Mouse (Mus musculus): Measurements from ENCODE around the gene Spag5. TPM values are rescaled to one million over a fixed set of nuclear protein-coding genes. Genes with fewer than 3 reads are reported as not detected.
"Not testable (repeated sequence)": the region's sequence is repeated elsewhere in the genome, so short reads cannot be mapped to it uniquely, and the experiment has no call there.

Spag5 gene
- polyA plus RNA-seq, 2 experiments = 27.6 to 39.7 TPM

DNA sequence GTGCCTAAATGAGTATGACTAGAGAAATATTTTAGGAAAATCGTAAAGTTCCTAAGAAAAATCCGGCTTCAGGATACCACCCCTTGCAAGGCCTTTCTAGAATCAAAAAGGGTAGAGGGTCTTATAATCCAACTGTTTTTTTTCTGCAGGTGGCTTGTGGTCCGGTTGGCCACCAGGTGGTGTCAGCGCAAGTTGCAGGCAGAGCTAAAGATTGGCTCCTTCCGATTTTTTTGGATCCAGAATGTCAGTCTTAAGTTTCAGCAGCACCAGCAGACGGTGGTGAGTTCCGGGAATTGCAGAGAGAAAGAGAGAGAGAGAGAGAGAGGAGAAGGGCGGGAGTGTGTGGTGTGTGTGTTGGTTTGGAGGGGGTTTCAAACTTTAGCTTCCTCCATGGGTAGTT lies 38.8 kb upstream of the Spag5 start:
- Histone ChIP-seq H3K4me2 (ENCODE audit: low read depth) (peak overlapping the region; percentile 87), H3K4me1 (replicated peaks; ENCODE audit: control insufficient read depth in 2 of 2, insufficient read depth in 2 of 2, low read length in 1 of 2) (peaks cover 0 to 4% of the 10 kb centered on the region in 2 experiments; a peak in 1 of 4 replicates), H3K27me3 (ENCODE audit: control insufficient read depth, insufficient read depth, low read length) (no peaks in the 10 kb centered on the region), H3K27ac (peak overlapping the region; percentile 41), H3K9ac (replicated peaks) (peak overlapping the region; percentile 71), H3K4me3 (ENCODE audit: insufficient read depth in 1 of 2, low read depth in 2 of 2, low read length in 2 of 2) (peak overlapping the region; percentile 48 to 74), H3K9me3 (ENCODE audit: control insufficient read depth, low read length) (no peaks in the 10 kb centered on the region), H3K36me3 (replicated peaks; ENCODE audit: control insufficient read depth, insufficient read depth, low read depth) (peaks cover 34% of the 10 kb centered on the region)
- ATAC-seq (ENCODE audit: insufficient read depth) (no peak), DNase-seq (ENCODE audit: low read depth in 3 of 3, low spot score in 3 of 3) (peak; percentile 39 to 64 (median 44))
- WGBS (ENCODE audit: insufficient replicate concordance) = 2% methylated on average over 8 of the region's 8 CpGs
- TF ChIP-seq EP300 (IDR thresholded peaks at IDR 0.05; ENCODE audit: low read depth) (no peak), CTCF (IDR thresholded peaks at IDR 0.05; ENCODE audit: low read depth) (peak; percentile 78)

DNA sequence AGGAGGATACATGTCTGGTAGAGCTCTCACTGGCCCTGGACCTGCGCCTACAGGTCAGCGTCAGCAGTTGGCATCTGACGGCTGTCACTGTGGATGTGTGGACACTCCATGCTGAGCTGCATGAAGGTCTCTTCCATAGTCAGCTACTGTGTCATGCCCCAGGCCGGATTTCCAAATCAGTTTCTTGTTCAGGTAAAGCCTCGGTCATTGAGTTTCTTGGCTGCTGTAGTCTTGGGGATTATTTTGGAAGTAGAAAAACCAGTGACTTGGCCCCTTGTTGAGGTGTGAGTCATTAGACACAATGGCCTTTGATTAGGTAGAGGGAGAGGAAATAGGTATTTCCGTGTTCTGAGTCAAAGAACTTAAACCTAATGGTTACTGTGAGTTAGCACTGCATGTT lies 35.8 kb upstream of the Spag5 start:
- Histone ChIP-seq H3K9me3 (ENCODE audit: control insufficient read depth, low read length) (no peaks in the 10 kb centered on the region), H3K4me3 (ENCODE audit: insufficient read depth in 1 of 2, low read depth in 2 of 2, low read length in 2 of 2) (no peak overlapping the region), H3K4me1 (replicated peaks; ENCODE audit: control insufficient read depth in 2 of 2, insufficient read depth in 2 of 2, low read length in 1 of 2) (peaks cover 0 to 4% of the 10 kb centered on the region in 2 experiments; a peak in 1 of 4 replicates), H3K4me2 (ENCODE audit: low read depth) (no peak overlapping the region), H3K9ac (replicated peaks) (no peak overlapping the region), H3K36me3 (replicated peaks; ENCODE audit: control insufficient read depth, insufficient read depth, low read depth) (peaks cover 60% of the 10 kb centered on the region), H3K27ac (no peak overlapping the region), H3K27me3 (ENCODE audit: control insufficient read depth, insufficient read depth, low read length) (no peaks in the 10 kb centered on the region)
- no peak for ATAC-seq (ENCODE audit: insufficient read depth)
- DNase-seq (ENCODE audit: low read depth in 3 of 3, low spot score in 3 of 3) = no peak
- no peak for TF ChIP-seq EP300 (IDR thresholded peaks at IDR 0.05; ENCODE audit: low read depth)
- TF ChIP-seq CTCF (IDR thresholded peaks at IDR 0.05; ENCODE audit: low read depth) = no peak
- 83% methylated on average over 6 of the region's 6 CpGs for WGBS (ENCODE audit: insufficient replicate concordance)

DNA sequence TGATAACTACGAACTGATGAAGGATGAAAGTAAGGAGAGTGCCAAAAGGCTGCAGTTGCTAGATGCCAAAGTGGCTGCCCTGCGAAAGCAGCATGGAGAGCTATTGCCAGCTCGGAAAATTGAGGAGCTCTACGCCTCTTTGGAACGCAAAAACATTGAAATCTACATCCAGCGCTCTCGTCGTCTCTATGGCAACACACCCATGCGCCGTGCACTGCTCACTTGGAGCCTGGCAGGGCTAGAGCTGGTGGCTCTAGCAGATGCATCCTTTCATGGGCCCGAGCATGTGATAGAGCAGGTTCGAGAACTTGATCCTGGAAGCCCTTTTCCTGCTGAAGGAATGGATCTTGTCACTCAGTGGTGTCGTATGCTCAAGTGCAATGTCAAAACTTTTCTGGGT lies 29.3 kb upstream of the Spag5 start:
- ATAC-seq (ENCODE audit: insufficient read depth) (no peak), DNase-seq (ENCODE audit: low read depth in 3 of 3, low spot score in 3 of 3) (no peak)
- Histone ChIP-seq H3K4me3 (ENCODE audit: insufficient read depth in 1 of 2, low read depth in 2 of 2, low read length in 2 of 2) (no peak overlapping the region), H3K27ac (no peak overlapping the region), H3K4me1 (replicated peaks; ENCODE audit: control insufficient read depth in 2 of 2, insufficient read depth in 2 of 2, low read length in 1 of 2) (no peaks in the 10 kb centered on the region), H3K27me3 (ENCODE audit: control insufficient read depth, insufficient read depth, low read length) (no peaks in the 10 kb centered on the region), H3K36me3 (replicated peaks; ENCODE audit: control insufficient read depth, insufficient read depth, low read depth) (peaks cover 84% of the 10 kb centered on the region), H3K4me2 (ENCODE audit: low read depth) (no peak overlapping the region), H3K9me3 (ENCODE audit: control insufficient read depth, low read length) (no peaks in the 10 kb centered on the region), H3K9ac (replicated peaks) (no peak overlapping the region)
- WGBS (ENCODE audit: insufficient replicate concordance) = 83% methylated on average over 13 of the region's 13 CpGs
- TF ChIP-seq EP300 (IDR thresholded peaks at IDR 0.05; ENCODE audit: low read depth) (no peak), CTCF (IDR thresholded peaks at IDR 0.05; ENCODE audit: low read depth) (no peak)

DNA sequence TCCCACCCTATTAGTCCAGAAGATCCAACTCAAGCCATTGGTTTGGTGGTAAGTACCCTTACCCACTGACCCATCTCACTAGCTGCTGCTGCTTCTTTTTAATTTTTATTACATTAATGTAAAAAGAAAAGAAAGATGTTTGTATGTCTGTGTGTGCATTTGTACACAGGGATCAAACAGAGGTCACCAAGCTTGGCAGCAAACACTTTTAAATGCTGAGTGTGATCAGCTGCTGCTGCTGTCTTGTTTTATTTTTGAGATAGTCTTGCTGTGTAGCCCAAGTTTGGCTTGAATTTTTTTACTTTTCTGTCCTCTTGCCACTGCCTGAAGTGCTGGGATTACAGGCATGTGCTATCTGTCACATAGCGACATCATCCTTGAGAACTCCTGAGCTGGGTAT lies 25.7 kb upstream of the Spag5 start:
- Histone ChIP-seq H3K36me3 (replicated peaks; ENCODE audit: control insufficient read depth, insufficient read depth, low read depth) (peaks cover 86% of the 10 kb centered on the region), H3K4me3 (ENCODE audit: insufficient read depth in 1 of 2, low read depth in 2 of 2, low read length in 2 of 2) (no peak overlapping the region), H3K27ac (no peak overlapping the region), H3K27me3 (ENCODE audit: control insufficient read depth, insufficient read depth, low read length) (no peaks in the 10 kb centered on the region), H3K9ac (replicated peaks) (no peak overlapping the region), H3K4me2 (ENCODE audit: low read depth) (no peak overlapping the region), H3K9me3 (ENCODE audit: control insufficient read depth, low read length) (no peaks in the 10 kb centered on the region), H3K4me1 (replicated peaks; ENCODE audit: control insufficient read depth in 2 of 2, insufficient read depth in 2 of 2, low read length in 1 of 2) (no peaks in the 10 kb centered on the region)
- no peak for TF ChIP-seq CTCF (IDR thresholded peaks at IDR 0.05; ENCODE audit: low read depth)
- TF ChIP-seq EP300 (IDR thresholded peaks at IDR 0.05; ENCODE audit: low read depth) = no peak
- DNase-seq (ENCODE audit: low read depth in 3 of 3, low spot score in 3 of 3) (no peak), ATAC-seq (ENCODE audit: insufficient read depth) (no peak)
- 95% methylated on average over 1 of the region's 1 CpGs for WGBS (ENCODE audit: insufficient replicate concordance)

DNA sequence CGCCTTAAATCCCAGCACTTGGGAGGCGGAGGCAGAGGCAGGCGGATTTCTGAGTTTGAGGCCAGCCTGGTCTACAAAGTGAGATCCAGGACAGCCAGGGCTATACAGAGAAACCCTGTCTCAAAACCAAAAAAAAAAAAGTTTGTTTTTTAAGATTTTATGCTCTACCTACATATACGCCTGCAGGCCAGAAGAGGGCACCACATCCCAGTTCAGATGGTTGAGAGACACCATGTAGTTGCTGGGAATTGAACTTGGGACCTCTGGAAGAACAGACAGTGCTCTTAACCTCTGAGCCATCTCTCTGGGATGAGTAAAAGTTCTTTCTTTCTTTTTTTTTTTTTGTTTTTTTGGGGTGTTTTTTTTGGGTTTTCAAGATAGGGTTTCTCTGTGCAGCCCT lies 25.2 kb upstream of the Spag5 start:
- H3K9me3 ChIP-seq (ENCODE audit: control insufficient read depth, low read length); H3K4me1 ChIP-seq (replicated peaks; ENCODE audit: control insufficient read depth in 2 of 2, insufficient read depth in 2 of 2, low read length in 1 of 2); H3K9ac ChIP-seq (replicated peaks); H3K27ac ChIP-seq; H3K4me3 ChIP-seq (ENCODE audit: insufficient read depth in 1 of 2, low read depth in 2 of 2, low read length in 2 of 2); DNase-seq (ENCODE audit: low read depth in 3 of 3, low spot score in 3 of 3); H3K27me3 ChIP-seq (ENCODE audit: control insufficient read depth, insufficient read depth, low read length); ATAC-seq (ENCODE audit: insufficient read depth); H3K4me2 ChIP-seq (ENCODE audit: low read depth): not testable (repeated sequence)
- peak; percentile 50 for TF ChIP-seq CTCF (IDR thresholded peaks at IDR 0.05; ENCODE audit: low read depth)
- peaks cover 88% of the 10 kb centered on the region for H3K36me3 ChIP-seq (replicated peaks; ENCODE audit: control insufficient read depth, insufficient read depth, low read depth)
- WGBS (ENCODE audit: insufficient replicate concordance) = 87% methylated on average over 4 of the region's 4 CpGs

Data from liver, embryonic 14.5 days (tissue).